Mouse (Mus musculus): ENCODE results near the gene Tango6.

- TF ChIP-seq CTCF (IDR thresholded peaks at IDR 0.05; ENCODE audit: low read depth, low read length) (no peak), POLR2A (IDR thresholded peaks at IDR 0.05; ENCODE audit: insufficient read depth, low read length) (no peak), EP300 (IDR thresholded peaks at IDR 0.05; ENCODE audit: insufficient read depth, low read depth, low read length) (no peak)
These were observed 17.3 kb downstream of the Tango6 start for GRCm38 (mm10) chr8:106700131-106700530.
